Mouse (Mus musculus) layer of hippocampus, postnatal 14 days (tissue): ENCODE measurements around the gene Nrp1. TPM values are rescaled to one million over a fixed set of nuclear protein-coding genes. Genes with fewer than 3 reads are reported as not detected.
A peak's percentile ranks its signal among the peaks of the same experiment; 100 is the strongest.

Experiments
- DNase-seq, 2 experiments: peaks; one replicate each; pipeline ENCODE4 v3.0.0; 2021 to 2022; ENCODE audit warnings: low spot score in 2 of 2, mixed read lengths in 1 of 2
- microRNA-seq, 2 experiments: library from miRNA; unstranded; fragments of <30 nt; microRNA quantifications; one replicate each; pipeline ENCODE4 v1.2.0; 2021
- total RNA-seq, 2 experiments: library from RNA; stranded (reverse); gene quantifications; 2 replicates each; pipeline ENCODE4 v1.2.3; 2021

Gene Nrp1
- total RNA-seq, 2 experiments from 2014 or later = 127 to 140 TPM

DNA sequence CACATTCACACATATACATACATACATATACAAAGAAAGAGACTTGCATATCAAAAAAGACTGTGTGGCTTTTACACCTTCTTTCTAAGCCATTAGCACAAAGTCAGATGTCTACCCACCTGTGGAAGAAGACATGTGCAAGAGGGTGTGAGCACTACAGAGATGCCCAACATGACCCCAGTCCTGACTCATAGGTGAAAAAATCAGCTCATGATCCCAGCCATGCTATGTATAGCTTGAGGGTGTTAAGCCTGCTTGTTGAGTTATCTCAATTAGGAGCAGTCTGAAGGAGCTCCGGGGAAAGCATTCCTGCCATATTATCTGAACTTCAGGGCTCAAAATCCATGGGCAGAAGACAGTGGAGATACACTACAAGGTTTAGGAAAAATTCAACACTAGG lies 187.9 kb downstream of the Nrp1 start:
- DNase-seq = no peak

DNA sequence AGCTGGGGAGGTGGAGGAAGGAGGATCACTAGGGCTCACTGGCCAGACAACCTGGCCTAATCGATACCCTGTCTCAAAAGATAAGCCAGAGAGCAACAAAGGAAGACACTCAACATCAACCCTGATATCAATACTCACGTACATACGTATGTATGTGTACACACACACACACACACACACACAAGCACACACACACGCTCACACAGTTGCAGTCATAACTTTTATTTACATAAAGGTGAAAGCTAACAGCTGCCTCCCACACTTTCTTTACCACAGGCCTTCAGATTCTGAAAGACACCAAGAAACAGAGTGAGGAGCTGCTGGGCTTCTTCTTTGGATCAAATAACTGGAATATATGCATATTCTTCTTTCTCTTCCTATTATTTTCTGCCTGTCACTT lies 189.0 kb downstream of the Nrp1 start:
- DNase-seq = no peak

DNA sequence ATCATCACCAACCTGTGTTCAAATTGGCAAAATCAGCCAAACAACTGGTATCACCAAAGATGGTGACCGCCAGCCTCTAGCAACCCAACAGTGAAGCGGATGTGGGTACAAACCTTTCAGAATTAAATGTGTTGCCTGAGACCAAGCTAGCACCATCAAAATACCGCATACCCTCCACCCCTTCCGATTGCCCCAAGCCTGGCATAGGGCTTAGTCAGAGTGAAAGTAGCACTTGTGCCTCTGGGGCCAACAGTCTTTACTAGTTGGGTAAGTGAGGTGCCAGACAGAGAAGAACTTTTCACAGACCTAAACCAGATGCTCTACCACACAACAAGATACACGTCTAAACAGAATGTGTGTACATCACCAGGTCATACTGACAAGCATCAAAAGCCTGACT lies 191.3 kb downstream of the Nrp1 start:
- DNase-seq = no peak

DNA sequence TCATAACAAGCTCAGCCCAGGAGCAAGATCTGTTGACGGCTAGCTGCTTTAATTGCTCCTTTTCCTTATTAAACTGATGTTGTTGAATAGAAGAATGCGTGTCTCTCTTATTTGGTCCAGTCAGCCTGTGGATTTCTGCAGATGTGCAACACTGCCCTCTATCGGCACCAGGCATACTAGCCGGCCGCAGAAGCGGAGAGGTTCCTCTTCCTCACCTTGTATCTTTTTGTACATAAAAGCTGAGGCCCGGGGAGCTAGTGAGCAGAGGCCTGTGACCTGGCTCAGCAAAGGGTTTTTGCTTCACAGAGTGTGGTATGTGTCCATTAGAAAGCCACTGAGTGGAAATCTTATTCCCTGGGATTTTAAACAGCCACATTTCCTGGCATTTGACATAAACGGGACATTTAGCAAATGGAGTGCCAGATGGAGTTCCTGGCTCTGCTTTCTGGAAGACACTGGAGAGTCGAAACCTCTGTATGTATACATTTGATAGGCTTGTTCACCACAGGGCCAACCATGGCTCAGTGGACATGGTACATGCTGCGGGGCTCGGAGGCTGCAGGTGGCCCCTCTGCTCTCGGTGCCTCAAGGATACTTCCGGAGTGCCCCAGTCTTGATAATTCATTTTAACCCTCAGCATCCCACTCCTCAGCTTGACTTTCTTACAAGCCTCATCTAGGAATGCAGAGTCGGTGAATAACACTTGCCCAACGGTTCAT lies 193.2 kb downstream of the Nrp1 start:
- DNase-seq = peak; percentile 73 to 75

Small RNA genes within 50 kb of the gene (microRNA-seq; reads per million reads assigned to microRNA genes)
- 0 to 0.28 reads per million in 2 experiments for gene Mir1903
